Mouse (Mus musculus) myocyte (in vitro differentiated cells): Measurements from ENCODE around the gene Uqcrh. TPM values are rescaled to one million over a fixed set of nuclear protein-coding genes. Genes with fewer than 3 reads are reported as not detected.

Experiments
- H3K27me3 ChIP-seq: one replicate; pipeline ENCODE4 v1.6.1; 2011; ENCODE audit not compliant: control insufficient read depth, insufficient read depth, insufficient read length
- H3K36me3 ChIP-seq: one replicate; pipeline ENCODE4 v1.6.1; 2011; ENCODE audit not compliant: control insufficient read depth, insufficient read depth
- H3K4me2 ChIP-seq: one replicate; pipeline ENCODE4 v1.6.1; 2011; ENCODE audit warnings: low read depth, control low read depth
- H3K4me3 ChIP-seq: one replicate; pipeline ENCODE4 v1.5.1; 2011; ENCODE audit warnings: mild to moderate bottlenecking, control low read depth, moderate library complexity
- H3K79me2 ChIP-seq: one replicate; pipeline ENCODE4 v1.6.1; 2011; ENCODE audit not compliant: control insufficient read depth, insufficient read depth
- H3ac ChIP-seq: one replicate; pipeline ENCODE4 v1.6.1; 2011; ENCODE audit not compliant: control insufficient read depth, insufficient read length
- CEBPB ChIP-seq: IDR thresholded peaks from 2 replicates; pipeline ENCODE4 v1.6.1; 2011; ENCODE audit warnings: mild to moderate bottlenecking, moderate library complexity; ENCODE audit not compliant: poor library complexity, insufficient read depth, severe bottlenecking
- E2F4 ChIP-seq: IDR thresholded peaks from one replicate; pipeline ENCODE4 v1.6.1; 2011; ENCODE audit warnings: mild to moderate bottlenecking, control low read depth, moderate library complexity; ENCODE audit not compliant: insufficient read depth
- MAX ChIP-seq: IDR thresholded peaks from one replicate; pipeline ENCODE4 v1.6.1; 2011; ENCODE audit warnings: low read depth, mild to moderate bottlenecking, control low read depth
- MYOD1 ChIP-seq, 3 experiments: IDR thresholded peaks; one replicate each; pipeline ENCODE4 v1.6.1; 2011; ENCODE audit warnings: control low read depth in 2 of 3, low read depth in 2 of 3, mild to moderate bottlenecking in 2 of 3, moderate library complexity in 1 of 3; ENCODE audit not compliant: insufficient read length in 2 of 3, control insufficient read depth in 1 of 3
- MYOG ChIP-seq, 3 experiments: IDR thresholded peaks; one replicate each; pipeline ENCODE4 v1.6.1; 2011; ENCODE audit warnings: control low read depth in 2 of 3, low read depth in 2 of 3, mild to moderate bottlenecking in 2 of 3; ENCODE audit not compliant: insufficient read length in 2 of 3, control insufficient read depth in 1 of 3, insufficient read depth in 1 of 3
- POLR2A ChIP-seq: IDR thresholded peaks from one replicate; pipeline ENCODE4 v1.6.1; 2011; ENCODE audit warnings: low read depth, mild to moderate bottlenecking, control low read depth, moderate library complexity; ENCODE audit not compliant: insufficient read length
- POLR2AphosphoS2 ChIP-seq: IDR thresholded peaks from one replicate; pipeline ENCODE4 v1.6.1; 2011; ENCODE audit warnings: low read depth, control low read depth; ENCODE audit not compliant: insufficient read length
- REST ChIP-seq: IDR thresholded peaks from one replicate; pipeline ENCODE4 v1.6.1; 2011; ENCODE audit warnings: mild to moderate bottlenecking, control low read depth, moderate library complexity; ENCODE audit not compliant: insufficient read depth, insufficient read length
- SRF ChIP-seq: IDR thresholded peaks from one replicate; pipeline ENCODE4 v1.6.1; 2011; ENCODE audit warnings: low read depth; ENCODE audit not compliant: control insufficient read depth, insufficient read length
- TCF12 ChIP-seq: IDR thresholded peaks from one replicate; pipeline ENCODE4 v1.6.1; 2011; ENCODE audit warnings: mild to moderate bottlenecking, control low read depth; ENCODE audit not compliant: poor library complexity, insufficient read depth, severe bottlenecking
- TCF3 ChIP-seq: IDR thresholded peaks from one replicate; pipeline ENCODE4 v1.6.1; 2011; ENCODE audit warnings: low read depth, control low read depth; ENCODE audit not compliant: insufficient read length
- USF1 ChIP-seq: IDR thresholded peaks from one replicate; pipeline ENCODE4 v1.6.1; 2011; ENCODE audit warnings: low read depth, mild to moderate bottlenecking, control low read depth, moderate library complexity
- polyA plus RNA-seq: library from polyadenylated mRNA; unstranded; fragments of >200 nt; fragmentation: generic; extraction: Trizol; gene quantifications from one replicate; pipeline ENCODE4 v1.2.1, GENCODE M21; 2012; ENCODE audit warnings: missing spikeins

Uqcrh gene
- polyA plus RNA-seq, 1 experiment, result 835 TPM

GRCm38 (mm10) chr4:116110695-116111094 lies 35.8 kb upstream of the Uqcrh start:
- H3K4me3 ChIP-seq, result no peak overlapping the region
- H3ac ChIP-seq, result no peak overlapping the region
- H3K79me2 ChIP-seq, result no peaks in the 10 kb centered on the region
- no peak overlapping the region for H3K4me2 ChIP-seq
- H3K27me3 ChIP-seq, result no peaks in the 10 kb centered on the region
- TF ChIP-seq USF1, result no peak
- H3K36me3 ChIP-seq, result no peaks in the 10 kb centered on the region

- Histone ChIP-seq H3K36me3 (no peaks in the 10 kb centered on the region), H3K79me2 (no peaks in the 10 kb centered on the region), H3K4me2 (no peak overlapping the region), H3ac (no peak overlapping the region), H3K4me3 (no peak overlapping the region), H3K27me3 (no peaks in the 10 kb centered on the region)
- TF ChIP-seq CEBPB (no peak), MAX (no peak), TCF3 (no peak), SRF (no peak), POLR2AphosphoS2 (no peak), MYOG (IDR thresholded peaks at IDR 0.05; ENCODE audit: control insufficient read depth in 1 of 3, insufficient read depth in 1 of 3, insufficient read length in 2 of 3, low read depth in 2 of 3) (no peak), REST (no peak), USF1 (no peak), MYOD1 (IDR thresholded peaks at IDR 0.05; ENCODE audit: control insufficient read depth in 1 of 3, insufficient read length in 2 of 3, low read depth in 2 of 3) (no peak), POLR2A (no peak), E2F4 (no peak), TCF12 (no peak)
Observed at GRCm38 (mm10) chr4:116105278-116105677, 30.4 kb upstream of the Uqcrh start.

GRCm38 (mm10) chr4:116100959-116101358 lies 26.1 kb upstream of the Uqcrh start:
- TF ChIP-seq POLR2A (no peak), MYOG (IDR thresholded peaks at IDR 0.05; ENCODE audit: control insufficient read depth in 1 of 3, insufficient read depth in 1 of 3, insufficient read length in 2 of 3, low read depth in 2 of 3) (no peak), CEBPB (no peak), REST (no peak), SRF (no peak), TCF12 (no peak), POLR2AphosphoS2 (no peak), USF1 (no peak), MYOD1 (IDR thresholded peaks at IDR 0.05; ENCODE audit: control insufficient read depth in 1 of 3, insufficient read length in 2 of 3, low read depth in 2 of 3) (no peak), MAX (no peak), E2F4 (no peak), TCF3 (no peak)
- Histone ChIP-seq H3ac (no peak overlapping the region), H3K4me3 (no peak overlapping the region), H3K4me2 (no peak overlapping the region), H3K36me3 (peaks cover 23% of the 10 kb centered on the region), H3K27me3 (no peaks in the 10 kb centered on the region), H3K79me2 (no peaks in the 10 kb centered on the region)

- H3K36me3 ChIP-seq, result peaks cover 56% of the 10 kb centered on the region
Observed at GRCm38 (mm10) chr4:116097211-116097610, 22.3 kb upstream of the Uqcrh start.

GRCm38 (mm10) chr4:116096291-116096690 lies 21.4 kb upstream of the Uqcrh start:
- no peak overlapping the region for H3K4me3 ChIP-seq
- no peaks in the 10 kb centered on the region for H3K79me2 ChIP-seq
- peaks cover 65% of the 10 kb centered on the region for H3K36me3 ChIP-seq
- H3ac ChIP-seq, result no peak overlapping the region
- H3K4me2 ChIP-seq, result no peak overlapping the region
- TF ChIP-seq POLR2AphosphoS2 (no peak), CEBPB (no peak), E2F4 (no peak), SRF (no peak), TCF3 (no peak), MYOD1 (IDR thresholded peaks at IDR 0.05; ENCODE audit: control insufficient read depth in 1 of 3, insufficient read length in 2 of 3, low read depth in 2 of 3) (no peak), MYOG (IDR thresholded peaks at IDR 0.05; ENCODE audit: control insufficient read depth in 1 of 3, insufficient read depth in 1 of 3, insufficient read length in 2 of 3, low read depth in 2 of 3) (no peak), REST (no peak), MAX (no peak), TCF12 (no peak), USF1 (no peak), POLR2A (no peak)
- no peaks in the 10 kb centered on the region for H3K27me3 ChIP-seq

More at GRCm38 (mm10) chr4:116097211-116097610, 22.3 kb upstream of the Uqcrh start:
- Histone ChIP-seq H3K27me3 (no peaks in the 10 kb centered on the region), H3K4me2 (no peak overlapping the region), H3K79me2 (no peaks in the 10 kb centered on the region), H3K4me3 (no peak overlapping the region), H3ac (no peak overlapping the region)
- TF ChIP-seq MYOD1 (IDR thresholded peaks at IDR 0.05; ENCODE audit: control insufficient read depth in 1 of 3, insufficient read length in 2 of 3, low read depth in 2 of 3) (no peak), E2F4 (no peak), TCF12 (no peak), TCF3 (no peak), POLR2A (no peak), MYOG (IDR thresholded peaks at IDR 0.05; ENCODE audit: control insufficient read depth in 1 of 3, insufficient read depth in 1 of 3, insufficient read length in 2 of 3, low read depth in 2 of 3) (no peak), MAX (no peak), CEBPB (no peak), REST (no peak)
